Mouse (Mus musculus) cortical plate, adult 2 months (tissue): ENCODE measurements at regions not wholly inside any gene's neighbourhood (a gene's known extent, or its start where the extent isn't known, plus 50 kb on each side); places are given as distances from the start of the nearest gene placed in this dataset.
"Not testable (repeated sequence)": the region's sequence is repeated elsewhere in the genome, so short reads cannot be mapped to it uniquely, and the experiment has no call there.

ENCODE experiments used
- H3K27ac ChIP-seq: fragments of 200-500 bp; 2 replicates; pipeline ENCODE4 v1.5.1; 2012; ENCODE audit warnings: low read length, control low read depth, inconsistent platforms; ENCODE audit not compliant: insufficient read depth
- H3K4me1 ChIP-seq: fragments of 200-500 bp; 2 replicates; pipeline ENCODE4 v1.6.1; 2011; ENCODE audit warnings: low read length; ENCODE audit not compliant: control insufficient read depth, insufficient read depth
- H3K4me3 ChIP-seq: fragments of 200-500 bp; 2 replicates; pipeline ENCODE4 v1.5.1; 2011; ENCODE audit warnings: mild to moderate bottlenecking, low read length, control low read depth; ENCODE audit not compliant: insufficient read depth
- CTCF ChIP-seq: fragments of 200-500 bp; IDR thresholded peaks from 2 replicates; pipeline ENCODE4 v1.5.1; 2011; ENCODE audit warnings: mild to moderate bottlenecking, control low read depth, low read length; ENCODE audit not compliant: insufficient read depth; ENCODE audit errors: extremely low read depth
- POLR2A ChIP-seq: fragments of 200-500 bp; IDR thresholded peaks from 2 replicates; pipeline ENCODE4 v1.6.1; 2011; ENCODE audit warnings: mild to moderate bottlenecking, low read length, control low read depth; ENCODE audit not compliant: insufficient read depth; ENCODE audit errors: extremely low read depth

DNA sequence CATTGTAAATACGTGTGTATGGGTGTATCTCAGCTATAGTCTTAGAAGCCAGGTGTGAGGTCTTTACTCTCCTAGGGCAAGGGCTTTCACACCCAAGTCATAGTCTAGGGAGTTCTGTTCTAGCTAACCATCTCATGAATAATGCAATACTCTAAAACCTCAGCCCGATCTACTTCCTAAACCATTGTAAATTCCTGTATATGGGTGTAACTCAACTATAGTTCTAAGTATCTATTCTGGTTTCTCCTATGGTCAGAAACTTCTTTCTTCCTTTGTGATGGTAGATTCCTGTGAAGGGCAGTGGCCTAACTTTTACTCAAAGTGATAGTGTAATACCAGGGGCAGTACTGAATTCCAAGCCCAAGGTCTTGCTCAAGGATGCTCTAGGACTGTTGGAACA lies 58.7 kb upstream of the Srd5a3 start:
- not testable (repeated sequence) for H3K4me3 ChIP-seq, H3K27ac ChIP-seq, H3K4me1 ChIP-seq

DNA sequence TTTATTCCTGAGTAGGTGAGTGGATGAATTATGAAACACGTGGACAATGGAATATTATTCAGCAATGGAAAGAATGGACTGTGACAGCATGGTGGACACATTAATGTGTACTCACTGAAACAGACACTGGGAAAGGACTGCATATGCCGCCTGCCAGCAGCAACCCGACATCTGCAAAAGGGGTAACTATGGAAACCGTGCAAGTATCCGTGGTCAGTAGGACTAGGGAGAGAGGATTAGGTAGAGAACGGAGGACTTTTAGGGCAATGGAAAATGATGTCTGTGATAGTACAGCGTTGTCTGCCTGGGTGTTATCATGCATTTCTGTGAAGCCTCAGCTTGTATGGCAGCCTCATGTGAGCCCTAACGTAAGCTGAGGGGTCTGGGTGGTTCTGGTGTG lies 59.6 kb upstream of the Srd5a3 start:
- no peak for TF ChIP-seq POLR2A
- TF ChIP-seq CTCF: no peak
- Histone ChIP-seq H3K4me1 (no peaks in the 10 kb centered on the region), H3K27ac (no peak overlapping the region)

DNA sequence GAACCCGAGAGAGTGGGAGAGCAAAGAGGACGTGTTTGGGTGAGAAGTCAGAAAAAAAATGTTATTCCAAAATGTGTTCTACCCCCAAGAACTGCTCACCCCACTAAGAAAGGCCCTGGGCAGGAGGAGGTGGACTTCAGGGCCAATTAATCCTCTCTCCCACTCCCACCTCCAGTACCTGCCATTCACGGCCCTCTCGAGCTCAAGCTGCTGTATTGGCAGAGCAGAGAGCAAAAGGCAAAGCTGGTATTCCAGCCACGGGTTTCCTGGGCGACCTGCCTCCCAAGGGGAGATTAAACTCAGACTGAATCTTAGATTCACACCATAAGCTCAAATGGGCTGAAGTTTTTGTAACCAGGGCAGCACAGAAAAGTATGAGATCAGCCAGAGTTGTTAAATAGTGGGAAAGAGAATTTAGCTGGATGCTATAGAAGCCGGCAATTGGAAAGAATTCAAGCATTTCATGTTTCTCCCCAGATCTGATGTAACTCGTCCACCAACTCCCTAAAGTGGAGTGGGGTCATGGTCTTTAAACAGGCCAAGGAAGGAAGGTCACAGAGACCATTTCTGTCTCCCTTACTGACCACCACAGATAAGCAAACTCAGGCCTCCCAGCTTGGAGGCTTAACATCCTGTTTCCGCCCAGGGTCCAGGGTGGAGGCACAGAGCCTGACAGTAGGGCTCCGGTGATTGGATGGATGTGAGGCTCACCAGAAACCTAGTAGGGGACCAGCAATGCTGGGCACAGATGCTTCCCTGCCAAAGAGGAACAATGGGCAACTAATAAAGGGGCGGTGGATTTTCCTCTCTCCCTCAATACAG lies 60.7 kb upstream of the Srd5a3 start:
- no peaks in the 10 kb centered on the region for H3K4me1 ChIP-seq
- H3K4me3 ChIP-seq: no peak overlapping the region
- TF ChIP-seq CTCF (no peak), POLR2A (no peak)
- no peak overlapping the region for H3K27ac ChIP-seq

More for the DNA sequence above, 59.6 kb upstream of the Srd5a3 start:
- no peak overlapping the region for H3K4me3 ChIP-seq

DNA sequence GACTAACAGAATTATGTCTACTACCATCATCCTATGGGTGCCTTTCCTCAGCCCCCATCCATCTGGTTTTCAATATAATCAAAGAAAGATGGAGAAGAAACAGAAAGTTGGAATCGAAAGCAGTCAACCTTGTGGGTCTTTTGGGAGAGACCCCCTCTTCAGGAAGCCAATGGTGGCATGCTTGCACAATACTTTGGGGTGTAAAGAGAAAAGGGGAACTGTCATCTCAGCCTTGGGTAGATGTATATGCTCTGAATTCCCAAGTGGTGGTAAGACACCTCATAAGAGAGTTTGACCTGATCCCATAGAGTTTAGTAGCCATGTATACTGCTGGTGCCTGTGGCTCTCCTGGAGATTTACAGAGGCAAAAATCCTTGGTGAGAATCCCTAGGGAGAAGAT lies 61.6 kb upstream of the Srd5a3 start:
- no peak for TF ChIP-seq CTCF
- no peak for TF ChIP-seq POLR2A
- H3K27ac ChIP-seq: no peak overlapping the region
- H3K4me3 ChIP-seq: no peak overlapping the region
- H3K4me1 ChIP-seq: no peaks in the 10 kb centered on the region

DNA sequence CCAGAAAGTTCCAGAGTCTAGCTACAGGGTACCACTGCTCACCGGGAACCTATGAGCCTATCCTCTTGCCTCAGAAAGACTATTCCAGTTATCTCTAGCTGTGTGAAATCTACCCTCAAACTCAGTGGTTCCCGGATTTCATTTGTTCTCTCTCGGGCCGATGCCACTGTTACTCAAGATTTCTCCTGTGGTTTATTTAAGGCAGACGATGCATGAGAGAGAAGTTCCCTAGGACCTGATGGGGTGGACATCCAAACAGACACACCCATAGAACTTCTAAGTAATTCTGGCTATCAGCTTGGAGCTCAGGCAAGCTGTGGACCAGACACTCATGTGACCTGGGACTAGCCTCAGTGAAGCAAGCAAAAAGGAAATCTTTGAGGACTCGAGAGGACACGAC lies 63.8 kb upstream of the Srd5a3 start:
- no peak overlapping the region for H3K4me3 ChIP-seq
- no peaks in the 10 kb centered on the region for H3K4me1 ChIP-seq
- no peak overlapping the region for H3K27ac ChIP-seq
- no peak for TF ChIP-seq CTCF
- no peak for TF ChIP-seq POLR2A

DNA sequence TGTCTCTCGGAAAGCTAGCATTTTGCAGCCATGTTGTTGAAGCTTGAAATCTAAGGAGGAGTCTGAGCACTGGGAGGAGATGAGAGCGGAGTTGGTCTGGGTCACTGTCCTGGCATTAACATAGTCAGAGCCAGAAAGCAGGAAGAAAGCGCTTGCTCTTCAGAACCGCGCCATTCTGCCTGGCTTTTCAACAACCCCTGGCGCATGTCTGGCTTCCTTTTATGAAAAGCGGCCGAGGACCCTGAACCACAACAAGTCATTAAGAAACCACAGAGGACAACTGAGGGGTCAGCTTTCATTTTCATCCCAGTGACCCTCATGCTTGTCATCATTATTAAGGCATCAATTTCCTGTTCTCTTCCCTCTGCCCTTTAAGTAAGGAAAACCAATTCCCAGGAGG lies 64.7 kb upstream of the Srd5a3 start:
- Histone ChIP-seq H3K27ac (no peak overlapping the region), H3K4me3 (no peak overlapping the region), H3K4me1 (no peaks in the 10 kb centered on the region)
- no peak for TF ChIP-seq POLR2A
- no peak for TF ChIP-seq CTCF

DNA sequence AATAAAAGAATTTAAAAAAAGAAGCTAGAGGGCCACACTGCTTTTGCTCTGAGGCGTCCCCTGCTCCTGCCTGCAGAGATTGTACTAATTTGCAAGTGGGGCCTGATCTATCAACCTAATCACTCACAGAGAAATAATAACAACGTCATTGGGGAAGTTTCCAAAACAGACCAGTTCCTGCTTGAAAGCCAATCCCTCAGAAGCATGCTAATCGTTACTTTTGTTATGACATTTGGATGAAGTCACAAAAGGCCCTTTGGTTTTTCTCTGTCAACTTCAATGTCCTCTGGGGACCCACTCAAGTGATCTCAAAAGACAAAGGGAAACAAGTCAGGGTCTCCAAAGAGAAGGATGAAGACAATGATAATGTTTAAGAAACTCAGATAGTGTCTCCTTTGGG lies 72.2 kb upstream of the Srd5a3 start:
- H3K4me1 ChIP-seq: no peaks in the 10 kb centered on the region
- no peak overlapping the region for H3K4me3 ChIP-seq
- TF ChIP-seq CTCF (no peak), POLR2A (no peak)
- no peak overlapping the region for H3K27ac ChIP-seq

DNA sequence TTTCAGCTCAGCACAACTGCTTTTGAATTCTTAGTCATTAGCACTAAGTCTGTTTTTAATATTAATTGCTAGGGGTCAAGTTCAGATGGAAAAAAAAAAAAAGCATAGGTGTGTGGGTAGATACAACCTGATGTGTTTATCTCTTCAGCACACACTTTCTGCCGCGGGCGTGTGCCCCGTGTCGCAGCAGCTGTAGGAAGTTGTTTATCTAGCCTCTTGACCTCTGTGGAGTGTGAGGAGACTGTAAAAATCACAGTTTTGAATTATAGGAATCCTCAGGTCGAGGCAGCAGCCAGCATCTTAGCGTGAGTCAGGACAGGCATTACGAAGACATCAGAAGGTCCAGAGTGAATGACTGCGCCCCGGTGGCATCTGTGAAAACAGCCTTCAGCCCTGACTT lies 72.8 kb upstream of the Srd5a3 start:
- Histone ChIP-seq H3K4me3 (no peak overlapping the region), H3K4me1 (no peaks in the 10 kb centered on the region), H3K27ac (no peak overlapping the region)
- TF ChIP-seq CTCF (no peak), POLR2A (no peak)

DNA sequence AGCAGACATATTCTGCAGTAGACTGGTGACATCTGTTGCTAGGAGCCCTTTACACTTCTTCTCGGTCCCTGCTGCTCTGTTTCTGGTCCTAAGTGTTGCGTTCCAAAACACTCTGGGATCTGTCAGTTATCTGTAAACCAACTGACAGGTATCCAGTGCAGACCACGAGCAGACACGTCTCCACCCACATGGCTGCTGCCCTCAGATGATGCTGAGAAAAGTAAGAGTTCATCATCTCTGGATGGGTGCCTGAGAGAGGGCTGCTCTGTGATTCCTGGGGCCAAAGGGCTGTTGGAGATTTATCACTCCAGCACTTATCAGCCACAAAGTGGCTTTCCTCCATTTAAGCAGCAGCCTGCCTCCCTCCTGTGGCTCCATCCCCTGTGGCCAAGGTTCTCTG lies 74.3 kb upstream of the Srd5a3 start:
- no peak overlapping the region for H3K4me3 ChIP-seq
- H3K4me1 ChIP-seq: no peaks in the 10 kb centered on the region
- TF ChIP-seq CTCF: no peak
- no peak for TF ChIP-seq POLR2A
- no peak overlapping the region for H3K27ac ChIP-seq

DNA sequence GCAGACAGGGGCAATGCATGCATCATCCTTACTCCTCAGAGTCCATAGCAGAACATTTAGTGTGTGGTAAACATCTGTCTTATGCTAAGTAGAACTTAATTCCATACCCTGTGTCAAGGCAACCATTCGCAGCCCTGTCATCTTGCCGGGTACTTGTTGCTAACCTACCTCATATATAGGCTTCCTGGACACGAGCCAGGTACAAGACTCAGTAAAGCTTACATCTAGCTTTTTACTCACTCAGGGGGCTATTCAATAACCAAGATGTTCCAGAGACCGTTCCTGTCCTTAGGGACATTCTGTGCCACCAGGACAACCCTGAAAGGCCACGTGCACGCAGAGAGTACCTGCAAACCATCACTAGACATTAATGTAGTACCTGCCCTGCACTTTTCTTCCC lies 74.8 kb upstream of the Srd5a3 start:
- H3K4me1 ChIP-seq: no peaks in the 10 kb centered on the region
- TF ChIP-seq POLR2A: no peak
- TF ChIP-seq CTCF: no peak
- no peak overlapping the region for H3K27ac ChIP-seq
- H3K4me3 ChIP-seq: no peak overlapping the region

DNA sequence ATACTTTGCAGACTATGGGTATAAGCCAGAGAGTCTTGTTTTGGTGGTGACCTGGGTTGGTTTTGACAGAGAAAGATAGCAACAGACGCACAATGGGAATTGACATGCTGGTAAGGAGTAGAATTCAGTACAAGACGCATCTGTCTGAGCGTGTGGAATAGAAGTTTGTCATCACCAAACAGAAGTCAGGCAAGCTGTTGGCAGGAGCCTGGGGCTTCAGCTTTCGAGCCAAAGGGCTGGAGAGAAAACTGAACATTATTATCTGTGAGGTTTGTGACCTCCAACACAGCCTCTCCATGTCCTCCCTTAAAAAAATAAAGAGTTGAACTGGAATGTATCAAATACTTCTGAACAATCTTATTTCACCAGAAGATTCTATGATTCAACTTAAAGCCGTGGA lies 75.4 kb upstream of the Srd5a3 start:
- Histone ChIP-seq H3K27ac (no peak overlapping the region), H3K4me3 (no peak overlapping the region), H3K4me1 (no peaks in the 10 kb centered on the region)
- TF ChIP-seq CTCF (no peak), POLR2A (no peak)
